Mouse (Mus musculus): Measurements from ENCODE around the gene 2010003K11Rik.
"Not testable (repeated sequence)": the region's sequence is repeated elsewhere in the genome, so short reads cannot be mapped to it uniquely, and the experiment has no call there.

2010003K11Rik gene

GRCm38 (mm10) chr19:4464666-4465065, 33.7 kb downstream of the 2010003K11Rik start:
- in situ Hi-C loops (cut with MboI, MseI): no loop called here

- in situ Hi-C loops (cut with MboI, MseI): no loop called here
Measured at GRCm38 (mm10) chr19:4461981-4462380, 36.4 kb downstream of the 2010003K11Rik start.

- in situ Hi-C loops (cut with MboI, MseI): no loop called here
Measured at GRCm38 (mm10) chr19:4456227-4456626, 42.2 kb downstream of the 2010003K11Rik start.

- in situ Hi-C loops (cut with MboI, MseI): no loop called here
Measured at GRCm38 (mm10) chr19:4455071-4455800, 43.1 kb downstream of the 2010003K11Rik start.

- in situ Hi-C loops (cut with MboI, MseI): not testable (repeated sequence)
Measured at GRCm38 (mm10) chr19:4454040-4454439, 44.3 kb downstream of the 2010003K11Rik start.

GRCm38 (mm10) chr19:4452525-4452924, 45.9 kb downstream of the 2010003K11Rik start:
- in situ Hi-C loops (cut with MboI, MseI): no loop called here

- in situ Hi-C loops (cut with MboI, MseI): no loop called here
Measured at GRCm38 (mm10) chr19:4451965-4452364, 46.4 kb downstream of the 2010003K11Rik start.

GRCm38 (mm10) chr19:4451098-4451497, 47.3 kb downstream of the 2010003K11Rik start:
- in situ Hi-C loops (cut with MboI, MseI): no loop called here

- in situ Hi-C loops (cut with MboI, MseI): no loop called here
Measured at GRCm38 (mm10) chr19:4450666-4451065, 47.7 kb downstream of the 2010003K11Rik start.

- in situ Hi-C loops (cut with MboI, MseI): no loop called here
Measured at GRCm38 (mm10) chr19:4449230-4449629, 49.2 kb downstream of the 2010003K11Rik start.

GRCm38 (mm10) chr19:4447445-4447844, 50.9 kb downstream of the 2010003K11Rik start:
- in situ Hi-C loops (cut with MboI, MseI): no loop called here
